Mouse (Mus musculus): ENCODE results near the gene Smim7.

DNA sequence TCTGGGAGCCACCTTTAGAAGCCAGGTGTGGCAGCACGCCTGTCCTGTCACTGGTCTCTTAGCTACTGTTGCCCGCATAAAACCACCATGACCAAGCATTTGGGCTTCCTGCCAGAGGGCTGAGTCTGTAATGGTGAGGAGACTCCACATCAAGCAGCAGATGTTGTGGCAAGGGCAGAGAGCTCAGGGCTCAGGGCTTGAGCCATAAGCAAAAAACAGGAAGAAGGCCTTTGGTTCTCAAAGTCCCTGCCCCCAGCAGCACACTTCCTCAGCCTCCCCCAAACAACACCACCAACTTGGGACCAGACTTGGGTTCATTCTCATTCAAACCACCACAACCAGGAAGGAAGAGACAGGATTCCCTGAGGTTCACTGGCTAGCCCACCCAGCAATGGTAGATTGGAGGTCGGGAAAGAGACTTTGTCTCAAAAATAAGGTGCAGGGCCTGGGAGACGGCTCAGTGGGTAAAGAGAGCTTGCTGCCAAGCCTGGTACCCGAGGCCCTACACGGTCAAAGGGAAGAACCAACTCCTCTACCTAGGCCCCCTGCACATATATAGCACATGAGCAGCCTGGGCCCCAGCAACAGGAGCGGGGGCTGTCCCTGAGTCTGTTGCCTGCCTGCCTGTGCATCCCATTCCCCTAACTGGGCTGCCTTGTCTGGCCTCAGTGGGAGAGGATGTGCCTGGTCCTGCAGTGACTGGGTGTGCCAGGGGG lies 12.3 kb upstream of the Smim7 start:
- TF ChIP-seq EP300 (IDR thresholded peaks at IDR 0.05) = no peak
- no peak for TF ChIP-seq CTCF (IDR thresholded peaks at IDR 0.05)

Measured in lung, postnatal 0 days (tissue).